Mouse (Mus musculus) adrenal gland, adult (tissue): ENCODE results near the gene Mustn1.
A peak's percentile ranks its signal among the peaks of the same experiment; 100 is the strongest.

ENCODE experiments used
- DNase-seq, 2 experiments: peaks; one replicate each; pipeline ENCODE4 v3.0.0; 2022 to 2023; ENCODE audit warnings: low spot score in 1 of 2; ENCODE audit not compliant: inconsistent age in 2 of 2

Gene Mustn1

DNA sequence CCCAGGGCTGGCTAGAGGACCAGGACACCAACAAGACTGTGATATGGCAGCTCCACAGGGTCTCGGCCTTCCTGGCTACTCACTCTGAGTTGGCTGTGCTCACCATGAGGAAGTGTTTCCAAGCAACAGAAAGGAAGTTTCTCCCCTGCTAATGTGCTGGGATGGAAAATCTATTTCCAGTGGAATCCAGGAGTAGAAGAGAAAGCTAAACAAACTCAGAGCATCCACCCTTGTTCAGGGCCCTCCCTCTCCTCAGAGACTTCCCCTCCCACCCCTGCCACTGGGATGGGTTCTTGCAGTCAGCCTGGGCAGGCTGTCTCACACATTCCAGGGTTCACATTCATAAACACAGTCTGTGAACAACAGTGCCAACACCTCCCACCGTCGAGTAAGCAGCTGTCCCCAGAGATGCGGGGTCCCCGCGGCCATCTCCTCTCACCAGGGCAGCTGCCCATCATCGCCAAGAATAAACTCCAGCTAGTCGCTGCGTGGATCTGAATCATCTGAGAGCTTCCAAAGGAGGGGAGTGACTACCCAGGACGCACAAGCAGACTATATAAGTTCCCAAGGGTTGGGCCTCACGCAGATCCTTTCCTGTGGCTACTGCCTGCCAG lies at the start of gene Mustn1:
TSS of gene Mustn1 (plus strand) at position 243 of the 614 bp plus-strand sequence.
- DNase-seq = no peak

- DNase-seq = no peak
Observed at GRCm38 (mm10) chr14:30837416-30837996, 41.5 kb upstream of the Mustn1 start.

- no peak for DNase-seq
Observed at GRCm38 (mm10) chr14:30843701-30844100, 35.3 kb upstream of the Mustn1 start.

GRCm38 (mm10) chr14:30850504-30850903 lies 28.5 kb upstream of the Mustn1 start:
- no peak for DNase-seq

GRCm38 (mm10) chr14:30852325-30852724 lies 26.7 kb upstream of the Mustn1 start:
- DNase-seq = no peak

DNA sequence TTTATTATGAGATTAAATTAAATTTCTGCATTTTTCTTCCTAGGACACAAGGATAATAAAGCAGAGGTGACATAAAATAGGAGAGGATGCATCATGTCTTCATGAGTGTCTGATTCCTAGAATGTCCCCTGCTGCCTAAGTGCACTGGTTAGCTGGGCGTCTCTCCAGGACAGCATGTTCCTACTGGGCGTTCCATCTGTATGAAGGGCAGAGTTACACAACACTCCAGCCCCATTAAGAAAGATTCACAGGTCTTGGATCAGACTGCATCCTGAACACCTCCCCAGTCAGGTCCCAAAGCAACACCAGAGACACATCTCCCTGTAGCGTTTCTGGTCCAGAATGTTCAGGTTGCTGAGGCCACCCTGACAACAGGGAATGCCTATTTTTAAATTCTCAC lies 23.7 kb upstream of the Mustn1 start:
- DNase-seq = peak in 1 of 2 experiments; percentile 44

GRCm38 (mm10) chr14:30856885-30857507 lies 22.0 kb upstream of the Mustn1 start:
- peak in 1 of 2 experiments; percentile 46 for DNase-seq

DNA sequence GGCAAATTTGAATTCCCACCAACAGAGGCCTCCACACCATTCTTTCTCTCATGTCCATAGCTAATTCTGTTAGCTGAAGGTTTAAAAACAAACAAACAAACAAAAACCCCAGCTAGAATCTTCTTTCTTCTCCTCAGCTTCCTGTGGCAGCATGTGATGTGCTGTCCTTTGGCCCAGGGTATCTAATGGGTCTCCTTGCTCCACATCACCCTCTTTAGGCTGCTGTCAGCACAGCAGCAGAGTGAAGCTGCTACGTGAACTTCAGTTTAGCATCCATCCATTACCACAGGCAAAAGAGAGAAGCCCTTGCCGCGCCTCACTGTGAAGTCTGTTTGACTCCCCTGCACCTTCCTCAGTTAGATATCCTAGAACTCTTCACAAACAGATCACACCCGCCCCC lies 21.0 kb upstream of the Mustn1 start:
- DNase-seq = peak in 1 of 2 experiments; percentile 63

GRCm38 (mm10) chr14:30861421-30862125 lies 17.4 kb upstream of the Mustn1 start:
- DNase-seq = peak in 1 of 2 experiments; percentile 38

DNA sequence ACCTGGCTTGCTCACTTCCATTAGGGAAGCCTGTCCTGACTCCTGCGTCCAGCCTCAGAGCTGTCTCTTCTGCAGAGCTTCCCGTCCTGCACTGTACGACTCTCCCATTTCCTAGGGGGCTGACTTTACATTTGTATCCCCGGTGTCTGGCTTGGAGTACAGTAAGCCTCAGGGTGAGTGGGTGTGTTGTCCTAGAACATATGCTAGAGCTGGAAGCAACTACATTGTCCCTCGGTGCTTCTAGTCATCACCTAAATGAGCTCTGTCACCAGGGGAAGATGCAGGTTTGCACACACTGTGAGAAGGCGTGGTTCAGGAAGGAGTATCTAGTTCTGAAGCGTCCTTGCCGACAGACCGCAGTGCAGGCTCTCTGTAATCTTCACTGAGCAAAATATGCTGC lies 16.6 kb upstream of the Mustn1 start:
- DNase-seq = no peak

GRCm38 (mm10) chr14:30865311-30865710 lies 13.7 kb upstream of the Mustn1 start:
- DNase-seq = peak in 1 of 2 experiments; percentile 50

- DNase-seq = peak; percentile 55 to 88
Observed at GRCm38 (mm10) chr14:30867042-30867441, 12.0 kb upstream of the Mustn1 start.

- no peak for DNase-seq
Observed at GRCm38 (mm10) chr14:30868826-30869225, 10.2 kb upstream of the Mustn1 start.

DNA sequence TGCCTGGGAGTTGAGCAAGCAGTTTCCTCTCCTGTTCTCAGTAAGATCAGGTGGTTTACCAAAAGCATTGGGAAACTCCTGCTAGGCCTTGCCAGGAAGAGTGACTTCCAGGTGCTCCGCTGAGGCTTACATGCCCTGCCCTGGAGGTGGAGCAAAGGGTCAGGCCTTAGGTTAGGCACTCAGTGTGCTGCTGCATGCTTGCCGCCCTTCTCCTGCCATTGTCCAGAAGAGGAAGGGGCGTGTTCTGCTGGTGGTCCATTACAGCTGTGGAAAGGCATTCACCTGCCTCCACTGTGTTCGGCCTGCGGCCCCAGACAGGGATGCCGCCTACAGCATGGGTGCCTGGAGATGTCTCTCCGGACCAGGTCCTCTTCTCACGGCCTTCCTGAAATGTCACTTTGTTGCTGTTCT lies 9.6 kb upstream of the Mustn1 start:
- peak in 1 of 2 experiments; percentile 58 for DNase-seq

- no peak for DNase-seq
Observed at GRCm38 (mm10) chr14:30870206-30871147, 8.5 kb upstream of the Mustn1 start.

GRCm38 (mm10) chr14:30874095-30874700 lies 4.8 kb upstream of the Mustn1 start:
- no peak for DNase-seq

- no peak for DNase-seq
Observed at GRCm38 (mm10) chr14:30875130-30875865, 3.7 kb upstream of the Mustn1 start.

GRCm38 (mm10) chr14:30875955-30876354 lies 3.0 kb upstream of the Mustn1 start:
- no peak for DNase-seq

DNA sequence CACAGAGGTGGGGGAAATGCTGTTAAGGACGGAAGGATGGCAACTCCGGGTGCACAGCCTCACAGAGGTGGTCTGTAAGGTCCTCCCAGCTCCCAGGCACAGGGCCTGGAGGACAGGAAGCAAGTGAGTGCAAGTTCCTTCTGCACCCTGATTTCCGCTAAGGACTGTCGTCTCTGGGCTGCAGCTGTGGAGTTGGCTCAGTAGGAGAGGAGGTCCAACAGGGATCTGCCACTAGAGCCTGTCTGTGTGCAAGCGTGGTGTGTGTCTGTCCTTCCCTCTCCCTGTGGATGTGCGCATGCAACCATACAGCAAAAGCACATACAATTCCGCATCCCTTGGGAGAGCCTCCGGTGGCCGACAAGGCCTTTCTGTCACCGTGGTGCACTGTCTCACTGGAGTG lies 2.5 kb upstream of the Mustn1 start:
- DNase-seq = no peak

DNA sequence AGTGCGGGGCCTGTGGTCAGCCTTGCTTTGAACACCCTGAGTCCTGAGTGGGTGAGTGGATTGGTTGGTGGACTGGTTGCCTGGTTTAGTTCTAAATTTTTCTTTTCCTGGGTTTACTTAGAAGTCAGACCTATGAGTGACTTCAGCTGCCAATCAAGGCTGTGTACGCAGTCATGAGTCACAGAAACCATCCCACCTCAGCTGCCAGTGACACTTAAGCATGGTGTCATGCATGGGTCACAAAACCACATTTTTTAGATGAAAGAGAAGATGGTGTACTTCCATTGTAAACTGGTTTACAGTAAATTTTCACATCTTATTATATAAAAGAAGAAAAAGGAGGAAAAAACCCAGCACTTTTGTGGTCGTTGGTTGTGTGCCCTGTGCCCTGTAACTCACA lies 1.2 kb upstream of the Mustn1 start:
- DNase-seq = no peak
